Mouse (Mus musculus): ENCODE data around the gene 9430015G10Rik. TPM values are rescaled to one million over a fixed set of nuclear protein-coding genes. Genes with fewer than 3 reads are reported as not detected.
A peak's percentile ranks its signal among the peaks of the same experiment; 100 is the strongest.

9430015G10Rik gene
- polyA plus RNA-seq, 1 experiment from 2014 or later, result 42.0 TPM

DNA sequence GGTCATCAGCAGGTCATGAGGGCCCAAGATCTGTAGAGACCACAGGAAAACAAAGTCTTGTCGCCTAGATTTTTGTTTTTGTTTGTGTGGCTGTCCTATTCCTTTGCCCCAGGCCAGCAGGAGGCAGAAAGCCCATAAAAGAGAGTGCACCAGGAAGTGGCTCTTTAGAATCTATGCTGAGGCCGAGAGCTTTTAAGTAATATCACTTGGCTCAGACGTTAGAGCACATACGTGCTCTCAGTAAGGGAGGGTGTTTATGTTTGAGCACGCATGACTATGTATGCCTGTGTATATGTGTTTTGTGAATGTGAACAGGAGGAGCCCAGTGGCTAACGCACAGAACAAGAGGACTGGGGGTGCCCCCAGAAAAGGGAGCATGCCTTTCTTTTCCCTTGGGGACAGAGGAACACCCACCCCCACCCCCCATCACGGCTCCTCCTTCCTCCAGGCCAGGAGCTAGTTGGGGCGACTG lies 32.8 kb upstream of the 9430015G10Rik start:
- peaks cover 7% of the 10 kb centered on the region; the same call in 1 of the 2 replicates for H3K27me3 ChIP-seq (ENCODE audit: control insufficient read depth, insufficient read depth, low read depth, low read length)
- peak; percentile 29 for ATAC-seq (ENCODE audit: low read depth)
- WGBS, result 11% methylated on average over 7 of the region's 8 CpGs

DNA sequence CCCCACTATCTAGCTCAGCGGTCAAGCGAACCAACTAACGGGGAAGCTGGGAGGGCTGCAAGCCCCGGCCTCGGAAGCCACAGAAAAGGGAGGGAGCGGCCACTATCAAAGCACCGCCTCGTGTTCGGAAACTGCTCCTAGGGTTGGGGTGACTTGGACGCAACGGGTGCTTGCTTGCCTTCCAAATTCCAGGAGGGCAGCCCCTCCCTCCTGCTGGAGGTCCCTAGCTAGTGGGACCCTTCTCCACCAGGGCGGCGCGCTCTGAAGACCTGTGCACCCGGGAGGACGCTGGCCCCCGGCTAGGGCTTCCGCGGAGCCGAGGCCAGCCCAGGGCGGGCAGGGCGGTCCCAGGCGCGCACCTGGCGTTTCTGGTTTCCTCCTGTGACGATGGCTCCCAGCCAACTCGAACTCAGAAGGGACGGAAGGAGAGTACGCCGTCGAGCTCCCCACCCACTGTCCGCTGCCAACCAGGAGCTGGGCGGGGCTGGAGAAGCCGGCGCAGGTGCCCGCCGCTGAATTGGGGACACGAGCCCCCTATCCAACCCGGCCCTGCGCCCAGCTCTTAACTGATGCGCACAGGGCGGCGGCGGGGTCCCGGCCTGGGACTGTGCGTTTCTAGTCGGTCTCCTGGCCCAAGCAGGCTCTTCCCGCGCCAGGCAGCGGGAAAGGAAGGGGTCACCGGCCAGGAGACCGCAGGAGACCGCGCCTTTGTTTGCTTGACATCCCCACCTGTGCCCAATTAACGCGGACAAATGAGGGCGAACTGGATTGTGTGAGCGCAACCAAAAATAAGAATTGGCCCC lies 32.1 kb upstream of the 9430015G10Rik start:
- H3K9ac ChIP-seq (ENCODE audit: low read length), result peak overlapping the region; percentile 66
- peak overlapping the region; percentile 51 for H3K4me3 ChIP-seq (ENCODE audit: low read length)
- H3K4me1 ChIP-seq (replicated peaks; ENCODE audit: control insufficient read depth, insufficient read depth, low read length), result peaks cover 14% of the 10 kb centered on the region
- H3K4me2 ChIP-seq (ENCODE audit: low read depth, low read length), result peak overlapping the region; percentile 79
- H3K36me3 ChIP-seq (ENCODE audit: control insufficient read depth, insufficient read depth, low read length), result no peaks in the 10 kb centered on the region
- no peaks in the 10 kb centered on the region for H3K9me3 ChIP-seq (ENCODE audit: control insufficient read depth, low read length)
- WGBS, result under 1% methylated on average over 58 of the region's 58 CpGs
- peak; percentile 90 for ATAC-seq (ENCODE audit: low read depth)
- H3K27me3 ChIP-seq (ENCODE audit: control insufficient read depth, insufficient read depth, low read depth, low read length), result peaks cover 7% of the 10 kb centered on the region; the same call in 1 of the 2 replicates
- peak overlapping the region; percentile 93 for H3K27ac ChIP-seq (ENCODE audit: low read length)

More for the DNA sequence above, 32.8 kb upstream of the 9430015G10Rik start:
- peak overlapping the region; percentile 51 for H3K4me3 ChIP-seq (ENCODE audit: low read length)
- H3K9ac ChIP-seq (ENCODE audit: low read length), result peak overlapping the region; percentile 66
- no peaks in the 10 kb centered on the region for H3K9me3 ChIP-seq (ENCODE audit: control insufficient read depth, low read length)
- H3K27ac ChIP-seq (ENCODE audit: low read length), result peak overlapping the region; percentile 93
- peak overlapping the region; percentile 79 for H3K4me2 ChIP-seq (ENCODE audit: low read depth, low read length)
- peaks cover 10% of the 10 kb centered on the region for H3K4me1 ChIP-seq (replicated peaks; ENCODE audit: control insufficient read depth, insufficient read depth, low read length)
- H3K36me3 ChIP-seq (ENCODE audit: control insufficient read depth, insufficient read depth, low read length), result no peaks in the 10 kb centered on the region

GRCm38 (mm10) chr4:156082621-156083234 lies 27.1 kb upstream of the 9430015G10Rik start:
- no peak for ATAC-seq (ENCODE audit: low read depth)
- no peaks in the 10 kb centered on the region for H3K36me3 ChIP-seq (ENCODE audit: control insufficient read depth, insufficient read depth, low read length)
- no peak overlapping the region for H3K9ac ChIP-seq (ENCODE audit: low read length)
- no peaks in the 10 kb centered on the region for H3K9me3 ChIP-seq (ENCODE audit: control insufficient read depth, low read length)
- peak overlapping the region; percentile 36; the same call in 1 of the 2 replicates for H3K27ac ChIP-seq (ENCODE audit: low read length)
- H3K27me3 ChIP-seq (ENCODE audit: control insufficient read depth, insufficient read depth, low read depth, low read length), result peaks cover 4% of the 10 kb centered on the region; the same call in 1 of the 2 replicates
- H3K4me2 ChIP-seq (ENCODE audit: low read depth, low read length), result 0 out of 2 replicates have a peak overlapping the region, but pooled peaks have one; percentile 5
- H3K4me1 ChIP-seq (replicated peaks; ENCODE audit: control insufficient read depth, insufficient read depth, low read length), result peaks cover 8% of the 10 kb centered on the region
- WGBS, result 36% methylated on average over 4 of the region's 4 CpGs
- no peak overlapping the region for H3K4me3 ChIP-seq (ENCODE audit: low read length)

DNA sequence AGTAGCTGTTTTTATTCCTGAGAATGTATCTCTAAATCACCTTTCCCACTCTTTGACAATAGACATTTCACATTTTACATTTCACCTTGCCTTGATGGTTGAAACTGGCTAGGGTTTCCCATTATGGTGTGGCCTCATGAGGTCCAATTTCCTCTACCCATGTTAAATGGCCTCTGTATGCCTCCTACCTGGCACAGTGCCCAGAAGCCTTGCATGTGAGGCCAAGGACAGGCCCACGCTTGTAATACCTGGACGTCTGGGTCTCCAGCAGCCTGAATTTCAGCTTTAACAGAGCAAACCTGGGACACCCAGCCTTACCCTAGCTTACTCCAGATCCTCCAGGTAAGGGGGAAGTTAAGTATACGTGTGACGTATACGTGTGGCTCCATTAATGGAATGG lies 26.4 kb upstream of the 9430015G10Rik start:
- no peak overlapping the region for H3K9ac ChIP-seq (ENCODE audit: low read length)
- peak overlapping the region; percentile 89 for H3K27ac ChIP-seq (ENCODE audit: low read length)
- 42% methylated on average over 5 of the region's 5 CpGs for WGBS
- peak; percentile 63 for ATAC-seq (ENCODE audit: low read depth)
- H3K36me3 ChIP-seq (ENCODE audit: control insufficient read depth, insufficient read depth, low read length), result no peaks in the 10 kb centered on the region
- H3K4me2 ChIP-seq (ENCODE audit: low read depth, low read length), result peak overlapping the region; percentile 36
- H3K4me1 ChIP-seq (replicated peaks; ENCODE audit: control insufficient read depth, insufficient read depth, low read length), result peaks cover 8% of the 10 kb centered on the region
- H3K9me3 ChIP-seq (ENCODE audit: control insufficient read depth, low read length), result no peaks in the 10 kb centered on the region
- H3K4me3 ChIP-seq (ENCODE audit: low read length), result no peak overlapping the region
- no peaks in the 10 kb centered on the region for H3K27me3 ChIP-seq (ENCODE audit: control insufficient read depth, insufficient read depth, low read depth, low read length)

DNA sequence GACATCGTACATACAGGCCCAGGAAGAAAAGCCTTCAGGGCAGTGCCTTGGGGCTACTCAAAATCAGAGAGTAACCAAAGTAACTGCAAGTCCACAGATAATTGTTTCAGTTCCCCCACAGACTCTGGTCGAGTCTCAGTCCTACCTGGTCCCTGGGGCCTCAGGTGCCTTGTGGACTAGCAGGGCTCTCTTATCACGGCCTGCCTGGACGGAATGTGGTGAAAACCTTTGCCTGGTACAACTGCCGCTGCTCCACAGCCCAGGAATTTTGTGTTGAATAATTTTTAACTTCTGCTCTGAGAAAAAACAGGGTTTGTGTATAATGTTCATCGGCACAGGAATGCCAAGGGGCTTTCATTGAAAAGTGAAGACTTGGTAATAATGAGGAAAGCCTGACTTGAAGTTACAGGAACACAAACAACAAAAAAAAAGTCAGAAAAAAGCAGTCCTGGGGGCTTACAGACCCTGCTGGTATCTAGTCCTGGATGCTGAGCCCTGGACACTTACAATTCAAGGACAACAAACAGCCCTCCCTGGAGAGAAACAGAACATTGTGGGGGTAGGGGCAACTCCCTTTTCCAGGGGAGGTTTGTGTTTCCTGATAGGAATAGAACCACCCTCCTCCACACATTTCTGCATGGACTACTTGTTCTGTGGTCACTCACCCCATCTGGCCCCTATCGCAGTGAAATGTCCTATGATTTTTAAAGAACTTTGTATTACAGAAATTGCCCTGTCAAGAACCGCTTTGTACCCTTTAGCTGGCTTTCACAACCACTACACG lies 25.5 kb upstream of the 9430015G10Rik start:
- peaks cover 8% of the 10 kb centered on the region for H3K4me1 ChIP-seq (replicated peaks; ENCODE audit: control insufficient read depth, insufficient read depth, low read length)
- WGBS, result 54% methylated on average over 9 of the region's 9 CpGs
- H3K9me3 ChIP-seq (ENCODE audit: control insufficient read depth, low read length), result no peaks in the 10 kb centered on the region
- peak; percentile 71; the same call in 1 of the 2 replicates for ATAC-seq (ENCODE audit: low read depth)
- no peak overlapping the region for H3K4me3 ChIP-seq (ENCODE audit: low read length)
- no peaks in the 10 kb centered on the region for H3K36me3 ChIP-seq (ENCODE audit: control insufficient read depth, insufficient read depth, low read length)
- H3K9ac ChIP-seq (ENCODE audit: low read length), result peak overlapping the region; percentile 45
- peak overlapping the region; percentile 36 for H3K4me2 ChIP-seq (ENCODE audit: low read depth, low read length)
- H3K27me3 ChIP-seq (ENCODE audit: control insufficient read depth, insufficient read depth, low read depth, low read length), result no peaks in the 10 kb centered on the region
- H3K27ac ChIP-seq (ENCODE audit: low read length), result peak overlapping the region; percentile 89

- Histone ChIP-seq H3K27ac (ENCODE audit: low read length) (peak overlapping the region; percentile 89; the same call in 1 of the 2 replicates), H3K4me2 (ENCODE audit: low read depth, low read length) (no peak overlapping the region), H3K4me1 (replicated peaks; ENCODE audit: control insufficient read depth, insufficient read depth, low read length) (peaks cover 8% of the 10 kb centered on the region), H3K9ac (ENCODE audit: low read length) (no peak overlapping the region), H3K36me3 (ENCODE audit: control insufficient read depth, insufficient read depth, low read length) (no peaks in the 10 kb centered on the region), H3K4me3 (ENCODE audit: low read length) (no peak overlapping the region), H3K27me3 (ENCODE audit: control insufficient read depth, insufficient read depth, low read depth, low read length) (no peaks in the 10 kb centered on the region), H3K9me3 (ENCODE audit: control insufficient read depth, low read length) (no peaks in the 10 kb centered on the region)
- ATAC-seq (ENCODE audit: low read depth), result no peak
- WGBS, result 78% methylated on average over 8 of the region's 8 CpGs
Observed at GRCm38 (mm10) chr4:156085256-156085655, 24.5 kb upstream of the 9430015G10Rik start.

DNA sequence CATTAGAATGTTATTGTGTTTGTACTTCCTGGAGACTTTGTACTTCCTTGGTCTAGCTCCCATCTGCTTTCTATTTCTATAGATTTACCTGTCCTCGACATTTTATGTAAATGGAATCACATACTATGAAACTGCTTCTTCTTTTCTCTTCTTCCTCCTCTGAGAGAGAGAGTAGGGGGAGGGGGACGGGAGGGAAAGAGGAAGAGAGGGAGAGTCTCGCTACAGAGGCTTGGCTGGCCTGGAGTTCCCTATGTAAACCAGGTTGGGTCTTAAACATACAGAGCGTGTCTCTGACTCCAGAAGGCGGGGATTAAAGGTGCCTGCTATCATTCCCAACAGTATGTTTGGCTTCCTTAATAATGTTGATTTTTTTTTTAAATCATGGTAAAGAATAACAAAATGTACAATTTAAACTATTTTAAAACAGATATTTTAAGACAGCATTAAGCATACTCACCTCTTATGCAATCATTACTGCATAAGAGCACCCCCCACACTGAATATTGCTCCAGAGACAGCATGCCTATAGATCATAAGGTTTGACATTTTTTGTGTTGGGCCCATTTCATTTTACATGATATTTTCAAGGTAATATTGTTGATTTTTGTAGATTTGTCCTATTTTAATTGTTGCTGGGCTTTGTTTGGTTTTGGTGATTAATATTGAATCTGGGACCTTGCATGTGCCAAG lies 22.2 kb upstream of the 9430015G10Rik start:
- no peak overlapping the region for H3K27ac ChIP-seq (ENCODE audit: low read length)
- H3K36me3 ChIP-seq (ENCODE audit: control insufficient read depth, insufficient read depth, low read length), result no peaks in the 10 kb centered on the region
- H3K4me1 ChIP-seq (replicated peaks; ENCODE audit: control insufficient read depth, insufficient read depth, low read length), result peaks cover 5% of the 10 kb centered on the region
- no peak overlapping the region for H3K4me3 ChIP-seq (ENCODE audit: low read length)
- 25% methylated on average over 5 of the region's 5 CpGs for WGBS
- no peak overlapping the region for H3K9ac ChIP-seq (ENCODE audit: low read length)
- no peaks in the 10 kb centered on the region for H3K9me3 ChIP-seq (ENCODE audit: control insufficient read depth, low read length)
- ATAC-seq (ENCODE audit: low read depth), result no peak
- no peaks in the 10 kb centered on the region for H3K27me3 ChIP-seq (ENCODE audit: control insufficient read depth, insufficient read depth, low read depth, low read length)
- no peak overlapping the region for H3K4me2 ChIP-seq (ENCODE audit: low read depth, low read length)

GRCm38 (mm10) chr4:156091236-156091635 lies 18.5 kb upstream of the 9430015G10Rik start:
- Histone ChIP-seq H3K4me1 (replicated peaks; ENCODE audit: control insufficient read depth, insufficient read depth, low read length) (no peaks in the 10 kb centered on the region), H3K36me3 (ENCODE audit: control insufficient read depth, insufficient read depth, low read length) (no peaks in the 10 kb centered on the region), H3K4me3 (ENCODE audit: low read length) (no peak overlapping the region), H3K27ac (ENCODE audit: low read length) (no peak overlapping the region), H3K9me3 (ENCODE audit: control insufficient read depth, low read length) (no peaks in the 10 kb centered on the region), H3K27me3 (ENCODE audit: control insufficient read depth, insufficient read depth, low read depth, low read length) (no peaks in the 10 kb centered on the region), H3K4me2 (ENCODE audit: low read depth, low read length) (no peak overlapping the region), H3K9ac (ENCODE audit: low read length) (no peak overlapping the region)
- WGBS, result 55% methylated on average over 1 of the region's 1 CpGs
- no peak for ATAC-seq (ENCODE audit: low read depth)

Data from lung, embryonic 16.5 days (tissue).